Mouse (Mus musculus): ENCODE data around the gene Igf2bp2. TPM values are rescaled to one million over a fixed set of nuclear protein-coding genes. Genes with fewer than 3 reads are reported as not detected.

Gene Igf2bp2
- total and polyA plus RNA-seq, 3 experiments, result 0.43 to 1.5 (median 0.51) TPM

- no peak overlapping the region for H3K27ac ChIP-seq (ENCODE audit: insufficient read depth, low read depth)
- no peak overlapping the region for H3K9ac ChIP-seq (ENCODE audit: insufficient read depth, low read depth)
- in situ Hi-C loops (cut with MboI; ENCODE audit: low pct_ligation_motif_present, low pct_unique_long_range_greater_than_20kb, low sequenced_read_pairs) (no loop called here), dilution Hi-C loops (cut with MboI; ENCODE audit: extremely low pct_ligation_motif_present, extremely low pct_unique_long_range_greater_than_20kb, low sequenced_read_pairs) (no loop called here)
- H3K79me2 ChIP-seq (replicated peaks; ENCODE audit: control insufficient read depth, extremely low read depth, insufficient read depth, poor library complexity, severe bottlenecking), result no peaks in the 10 kb centered on the region
- H3K9me3 ChIP-seq (replicated peaks; ENCODE audit: low read length), result peaks cover 22% of the 10 kb centered on the region
- TF ChIP-seq ETS1 (conservative IDR thresholded peaks at IDR 0.05; ENCODE audit: low read depth, low read length) (no peak), MEF2A (IDR thresholded peaks at IDR 0.05; ENCODE audit: borderline replicate concordance, low read depth, low read length) (no peak), JUN (IDR thresholded peaks at IDR 0.05; ENCODE audit: insufficient read depth, low read depth, low read length) (no peak), ELF1 (IDR thresholded peaks at IDR 0.05; ENCODE audit: low read depth, low read length) (no peak), HCFC1 (IDR thresholded peaks at IDR 0.05; ENCODE audit: low read depth, low read length) (no peak), ZKSCAN1 (IDR thresholded peaks at IDR 0.05; ENCODE audit: borderline replicate concordance, low read depth, low read length) (no peak), NELFE (IDR thresholded peaks at IDR 0.05; ENCODE audit: low read depth, low read length) (no peak), RAD21 (IDR thresholded peaks at IDR 0.05; ENCODE audit: low read depth, low read length) (no peak), MXI1 (IDR thresholded peaks at IDR 0.05; ENCODE audit: low read depth, low read length) (no peak), POLR2A (IDR thresholded peaks at IDR 0.05; ENCODE audit: low read depth, low read length) (no peak), ZMIZ1 (IDR thresholded peaks at IDR 0.05; ENCODE audit: low read depth, low read length) (no peak), PAX5 (IDR thresholded peaks at IDR 0.05; ENCODE audit: low read length) (no peak), CHD2 (IDR thresholded peaks at IDR 0.05; ENCODE audit: low read length) (no peak), MAZ (IDR thresholded peaks at IDR 0.05; ENCODE audit: low read depth, low read length) (no peak), EP300 (IDR thresholded peaks at IDR 0.05; ENCODE audit: low read length) (no peak), IRF4 (IDR thresholded peaks at IDR 0.05; ENCODE audit: low read depth, low read length) (no peak), RCOR1 (conservative IDR thresholded peaks at IDR 0.05; ENCODE audit: low read depth, low read length) (no peak)
- no peak overlapping the region for H3K4me3 ChIP-seq (replicated peaks in 1 of 3; ENCODE audit: low read depth in 2 of 3, low read length in 2 of 3, poor library complexity in 1 of 3)
- H3K4me2 ChIP-seq (ENCODE audit: insufficient read depth, low read depth, poor library complexity, severe bottlenecking), result no peak overlapping the region
- no peaks in the 10 kb centered on the region for H3K36me3 ChIP-seq (replicated peaks in 1 of 2; ENCODE audit: control insufficient read depth in 1 of 2, insufficient read depth in 1 of 2, low read length in 1 of 2)
- H3K4me1 ChIP-seq (ENCODE audit: control insufficient read depth in 1 of 2, insufficient read depth in 2 of 2), result no peaks in the 10 kb centered on the region
- no peaks in the 10 kb centered on the region for H3K27me3 ChIP-seq (replicated peaks)
- DNase-seq (ENCODE audit: extremely low read depth), result no peak
These were observed 1.0 kb downstream of the Igf2bp2 start for GRCm38 (mm10) chr16:22162066-22162511.

- dilution Hi-C loops (cut with MboI; ENCODE audit: extremely low pct_ligation_motif_present, extremely low pct_unique_long_range_greater_than_20kb, low sequenced_read_pairs), result no loop called here
- Histone ChIP-seq H3K79me2 (replicated peaks; ENCODE audit: control insufficient read depth, extremely low read depth, insufficient read depth, poor library complexity, severe bottlenecking) (no peaks in the 10 kb centered on the region), H3K4me3 (replicated peaks in 1 of 3; ENCODE audit: low read depth in 2 of 3, low read length in 2 of 3, poor library complexity in 1 of 3) (no peak overlapping the region), H3K27ac (ENCODE audit: insufficient read depth, low read depth) (no peak overlapping the region), H3K9me3 (replicated peaks; ENCODE audit: low read length) (peaks cover 22% of the 10 kb centered on the region), H3K36me3 (replicated peaks in 1 of 2; ENCODE audit: control insufficient read depth in 1 of 2, insufficient read depth in 1 of 2, low read length in 1 of 2) (no peaks in the 10 kb centered on the region), H3K9ac (ENCODE audit: insufficient read depth, low read depth) (no peak overlapping the region), H3K27me3 (replicated peaks) (no peaks in the 10 kb centered on the region), H3K4me2 (ENCODE audit: insufficient read depth, low read depth, poor library complexity, severe bottlenecking) (no peak overlapping the region), H3K4me1 (ENCODE audit: control insufficient read depth in 1 of 2, insufficient read depth in 2 of 2) (no peaks in the 10 kb centered on the region)
- TF ChIP-seq MAX (IDR thresholded peaks at IDR 0.05; ENCODE audit: low read length) (no peak), ETS1 (conservative IDR thresholded peaks at IDR 0.05; ENCODE audit: low read depth, low read length) (no peak)
- in situ Hi-C loops (cut with MboI; ENCODE audit: low pct_ligation_motif_present, low pct_unique_long_range_greater_than_20kb, low sequenced_read_pairs), result no loop called here
- no peak for DNase-seq (ENCODE audit: extremely low read depth)
These were observed 1.6 kb downstream of the Igf2bp2 start for GRCm38 (mm10) chr16:22161351-22162065.

All from CH12.LX (cell line).